In genomic region chr5:67028786-67029185, GRCm38 (mm10) we compare ENCODE assay signal across 11 mouse cellular contexts.
DNase-seq lines count a peak whose midpoint lies in the region; ATAC-seq and TF ChIP-seq lines count a peak whose summit lies in the region.
"Had no signal": no experiment of that assay in that cellular context is flagged by ENCODE, and none has a peak within 500 bp of the region (broad histone marks: within the 10 kb centered on the region; RNA-seq: fewer than 3 reads in every experiment).

No protein-coding gene starts in this region.

- no peak overlapping the region for H3K27ac ChIP-seq in embryonic facial prominence, embryonic 13.5 days
- H3K27ac ChIP-seq in embryonic facial prominence, embryonic 10.5 days (replicated peaks), result no peak overlapping the region
- no peak overlapping the region for H3K27ac ChIP-seq in hindbrain, postnatal 0 days
- no peak overlapping the region for H3K27ac ChIP-seq in neural tube, embryonic 15.5 days (replicated peaks)
- H3K27ac ChIP-seq: kidney, postnatal 0 days; limb, embryonic 12.5 days had no signal

- ATAC-seq in embryonic facial prominence, embryonic 13.5 days (ENCODE audit: insufficient number of reproducible peaks, insufficient read depth, low FRiP score, low TSS enrichment, low read depth), result 0 out of 2 replicates have a peak, but pooled peaks have one; percentile 32
- ATAC-seq in hindbrain, postnatal 0 days, result peak; percentile 75; the same call in 1 of the 2 replicates
- peak; percentile 42; the same call in 1 of the 2 replicates for ATAC-seq in neural tube, embryonic 15.5 days (ENCODE audit: low FRiP score)

- DNase-seq in embryonic facial prominence, embryonic 10.5 days (ENCODE audit: low spot score), result no peak
- DNase-seq in testis, postnatal 10 days (ENCODE audit: low spot score), result peak; percentile 20
- DNase-seq in testis, postnatal 14 days (ENCODE audit: low spot score), result no peak
- DNase-seq in hindbrain, postnatal 0 days (ENCODE audit: low spot score), result peak; percentile 76
- DNase-seq in right cerebral cortex, postnatal 4 days, result no peak
- no peak for DNase-seq in kidney, postnatal 14 days
- DNase-seq: lung, adult 2 months had no signal

- H3K27me3 ChIP-seq in embryonic facial prominence, embryonic 13.5 days, result no peaks in the 10 kb centered on the region
- no peaks in the 10 kb centered on the region for H3K27me3 ChIP-seq in embryonic facial prominence, embryonic 10.5 days (replicated peaks; ENCODE audit: low read depth, poor library complexity, severe bottlenecking)
- H3K27me3 ChIP-seq in hindbrain, postnatal 0 days (ENCODE audit: insufficient read depth, low read length), result no peaks in the 10 kb centered on the region
- H3K27me3 ChIP-seq in neural tube, embryonic 15.5 days (replicated peaks), result no peaks in the 10 kb centered on the region
- H3K27me3 ChIP-seq: limb, embryonic 12.5 days had no signal

- H3K9ac ChIP-seq in embryonic facial prominence, embryonic 13.5 days, result no peak overlapping the region
- H3K9ac ChIP-seq in hindbrain, postnatal 0 days (replicated peaks; ENCODE audit: low read length), result no peak overlapping the region
- no peak overlapping the region for H3K9ac ChIP-seq in neural tube, embryonic 15.5 days (replicated peaks)
- H3K9ac ChIP-seq: limb, embryonic 12.5 days had no signal

- no peak overlapping the region for H3K4me2 ChIP-seq in embryonic facial prominence, embryonic 13.5 days
- no peak overlapping the region for H3K4me2 ChIP-seq in hindbrain, postnatal 0 days (ENCODE audit: low read depth, low read length)
- H3K4me2 ChIP-seq in neural tube, embryonic 15.5 days, result no peak overlapping the region
- H3K4me2 ChIP-seq: limb, embryonic 12.5 days had no signal

- WGBS in embryonic facial prominence, embryonic 13.5 days, result 73% methylated on average over 16 of the region's 16 CpGs
- 84% methylated on average over 16 of the region's 16 CpGs for WGBS in embryonic facial prominence, embryonic 10.5 days
- 37% methylated on average over 16 of the region's 16 CpGs for WGBS in hindbrain, postnatal 0 days
- WGBS in neural tube, embryonic 15.5 days, result 42% methylated on average over 16 of the region's 16 CpGs

- peaks cover 76% of the 10 kb centered on the region for H3K36me3 ChIP-seq in embryonic facial prominence, embryonic 13.5 days
- peaks cover 92% of the 10 kb centered on the region for H3K36me3 ChIP-seq in embryonic facial prominence, embryonic 10.5 days (replicated peaks)
- H3K36me3 ChIP-seq in hindbrain, postnatal 0 days (ENCODE audit: insufficient read depth, low read length), result peaks cover 3% of the 10 kb centered on the region; the same call in 1 of the 2 replicates
- peaks cover 41% of the 10 kb centered on the region for H3K36me3 ChIP-seq in neural tube, embryonic 15.5 days

- peaks cover 16% of the 10 kb centered on the region for H3K4me1 ChIP-seq in embryonic facial prominence, embryonic 13.5 days
- H3K4me1 ChIP-seq in embryonic facial prominence, embryonic 10.5 days, result no peaks in the 10 kb centered on the region
- H3K4me1 ChIP-seq in hindbrain, postnatal 0 days (ENCODE audit: insufficient read depth, low read length), result 0 out of 2 replicates have a peak, but pooled peaks cover 5% of the 10 kb centered on the region
- H3K4me1 ChIP-seq in neural tube, embryonic 15.5 days, result peaks cover 14% of the 10 kb centered on the region

- no peak overlapping the region for H3K4me3 ChIP-seq in embryonic facial prominence, embryonic 13.5 days
- H3K4me3 ChIP-seq in embryonic facial prominence, embryonic 10.5 days, result no peak overlapping the region
- no peak overlapping the region for H3K4me3 ChIP-seq in hindbrain, postnatal 0 days (ENCODE audit: low read length)
- no peak overlapping the region for H3K4me3 ChIP-seq in neural tube, embryonic 15.5 days (replicated peaks)
- H3K4me3 ChIP-seq: limb, embryonic 12.5 days had no signal

- no peak for TF ChIP-seq CTCF in hindbrain, postnatal 0 days (IDR thresholded peaks at IDR 0.05; ENCODE audit: low read depth)

- no peaks in the 10 kb centered on the region for H3K9me3 ChIP-seq in embryonic facial prominence, embryonic 13.5 days
- H3K9me3 ChIP-seq in embryonic facial prominence, embryonic 10.5 days, result no peaks in the 10 kb centered on the region
- H3K9me3 ChIP-seq in hindbrain, postnatal 0 days (ENCODE audit: low read length), result no peaks in the 10 kb centered on the region
- no peaks in the 10 kb centered on the region for H3K9me3 ChIP-seq in neural tube, embryonic 15.5 days (replicated peaks)
- H3K9me3 ChIP-seq: limb, embryonic 12.5 days had no signal

Comparison
In these comparisons a context has a peak if more than half of its experiments do, and no peak if none do; other contexts are left out.
1. DNase-seq: peak in testis, postnatal 10 days (single experiment) and hindbrain, postnatal 0 days (single experiment); none in embryonic facial prominence, embryonic 10.5 days (single experiment), testis, postnatal 14 days (single experiment), right cerebral cortex, postnatal 4 days (single experiment) and kidney, postnatal 14 days (single experiment).
2. Peak in every context shown above with its lines, with median percentiles within 50 percentile points of each other: ATAC-seq.